Mouse (Mus musculus): ENCODE data around the gene Mroh2a. TPM values are rescaled to one million over a fixed set of nuclear protein-coding genes. Genes with fewer than 3 reads are reported as not detected.

Mroh2a gene
- total RNA-seq, 2 experiments from 2014 or later, result not detected

DNA sequence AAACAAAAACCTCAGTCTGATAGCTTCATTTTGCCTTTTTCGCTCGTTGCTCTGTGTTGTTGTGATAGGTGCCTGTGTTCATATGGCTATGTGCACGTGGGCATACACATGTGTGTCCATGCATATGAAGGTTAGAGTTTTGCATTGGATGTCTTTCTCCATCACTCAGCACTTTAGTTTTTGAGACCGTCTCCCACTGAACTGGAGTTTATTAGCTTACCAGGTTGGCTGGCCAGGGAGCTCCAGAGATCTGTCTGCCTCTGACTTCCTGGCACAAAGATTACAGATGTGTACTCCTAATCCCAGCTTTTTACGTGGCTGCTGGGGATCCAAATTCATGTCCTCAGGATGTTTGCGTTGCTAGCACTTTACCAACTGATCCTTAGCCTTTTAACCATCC, 77.0 kb downstream of the Mroh2a start:
- intact Hi-C loops (cut with DNase I), result no loop called here
- DNase-seq, result no peak

DNA sequence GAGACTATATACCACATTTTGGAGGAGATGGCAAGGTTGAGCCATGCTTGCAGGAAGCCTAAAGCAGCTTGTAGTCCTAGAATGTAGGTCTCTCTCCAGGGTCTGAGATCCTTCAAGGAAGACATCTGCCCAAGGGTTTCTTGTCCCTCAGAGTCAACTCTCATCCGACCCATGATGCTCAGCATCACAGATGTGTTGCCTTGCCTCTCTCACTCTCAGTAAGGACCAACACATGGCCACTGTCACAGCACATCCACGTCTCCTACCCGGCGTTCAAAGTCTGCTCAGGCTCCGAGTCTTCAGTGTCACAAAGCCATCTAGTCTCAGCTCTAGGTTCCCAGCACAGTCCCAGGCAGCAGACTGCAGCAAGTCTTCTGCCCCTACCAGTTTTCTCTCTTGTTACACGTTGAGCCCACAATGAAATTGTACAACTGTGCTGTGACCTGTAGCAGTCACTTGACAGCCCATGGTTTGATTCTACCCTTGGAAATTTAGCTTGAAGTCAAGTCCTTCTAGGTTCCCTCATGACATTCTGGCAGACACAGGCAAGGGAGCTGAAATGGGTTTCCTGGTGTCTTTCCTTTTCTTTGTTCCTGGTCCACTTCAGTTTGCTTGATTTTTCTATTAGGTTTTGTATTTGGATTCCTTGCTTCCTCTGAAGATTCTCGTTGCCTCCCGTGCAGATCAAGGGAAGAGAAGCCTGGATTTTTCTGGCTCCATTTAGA, 77.6 kb downstream of the Mroh2a start:
- intact Hi-C loops (cut with DNase I), result no loop called here
- DNase-seq, result no peak

DNA sequence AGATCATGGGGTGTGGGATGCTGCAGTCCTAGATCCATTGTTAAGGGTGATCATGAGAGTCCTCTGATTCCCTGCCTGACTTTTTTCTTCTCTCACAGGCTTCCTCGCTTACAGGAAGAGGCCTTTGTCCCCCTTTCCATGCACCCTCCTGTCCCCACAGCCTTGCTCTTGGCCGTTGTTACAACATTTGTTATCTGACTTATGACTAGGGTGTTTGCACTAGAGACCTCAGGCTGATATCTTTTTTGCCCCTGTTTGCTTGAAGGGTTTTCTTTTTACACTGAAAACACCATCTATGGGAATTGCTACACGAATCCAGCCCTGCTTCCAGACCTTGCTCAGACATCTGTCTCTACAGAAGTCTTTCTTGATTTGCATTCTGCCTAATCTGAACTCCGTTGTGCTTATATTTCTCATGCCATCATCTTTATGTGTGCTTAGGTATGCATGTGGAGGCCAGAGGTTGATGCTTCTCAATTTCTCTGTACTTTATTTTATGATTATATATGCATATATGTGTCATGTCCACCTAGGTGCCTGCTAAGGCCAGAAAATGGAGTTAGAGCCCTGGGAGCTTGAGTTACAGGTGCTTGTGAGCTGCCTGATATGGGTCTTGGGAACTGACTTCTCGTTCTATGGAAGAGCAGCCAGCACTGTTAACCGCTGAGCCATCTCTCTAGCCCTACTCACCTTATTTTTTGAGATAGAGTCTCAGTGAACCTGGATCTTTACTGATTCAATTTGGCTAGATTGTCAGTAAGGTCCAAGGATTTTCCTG, 78.4 kb downstream of the Mroh2a start:
- intact Hi-C loops (cut with DNase I), result no loop called here
- no peak for DNase-seq

DNA sequence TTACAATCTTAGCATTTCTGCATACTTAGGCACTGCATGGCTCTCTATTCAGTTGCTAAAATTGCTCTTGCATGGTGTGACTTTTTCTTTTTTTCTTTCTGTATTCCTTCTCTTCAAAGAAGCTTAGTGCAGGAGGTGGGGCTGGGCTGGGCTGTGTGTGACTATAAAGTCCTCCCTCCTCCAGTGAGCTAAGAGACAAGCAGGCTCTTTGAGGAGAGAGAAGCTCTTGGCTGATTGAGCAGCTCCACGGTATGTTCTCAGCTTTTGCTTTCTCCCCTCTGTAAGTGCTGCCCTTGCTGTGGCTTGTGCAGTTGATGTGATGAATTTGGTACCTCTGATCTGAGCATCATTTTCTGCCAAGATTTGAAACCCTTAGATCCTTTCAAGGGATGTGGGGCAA, 79.8 kb downstream of the Mroh2a start:
- intact Hi-C loops (cut with DNase I), result no loop called here
- DNase-seq, result no peak

DNA sequence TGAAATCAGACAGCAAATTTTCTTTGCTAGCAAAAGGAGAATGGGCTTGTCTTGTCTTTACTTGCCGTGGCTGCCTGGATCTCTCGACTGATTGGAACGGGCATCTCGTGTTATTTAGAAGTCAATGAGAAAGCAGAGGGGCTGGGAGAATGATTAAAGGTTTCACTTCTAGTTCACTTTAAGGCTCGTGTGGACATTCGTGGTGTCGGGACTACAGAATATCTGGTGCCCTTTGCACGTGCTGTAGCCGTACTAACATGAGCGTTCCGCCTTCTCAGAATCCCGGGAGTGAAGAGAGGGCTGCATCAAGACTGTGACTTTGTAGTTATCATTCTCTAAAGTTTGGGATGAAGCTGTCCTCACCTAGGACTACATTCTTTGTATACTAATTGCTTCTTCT, 80.4 kb downstream of the Mroh2a start:
- intact Hi-C loops (cut with DNase I), result no loop called here
- no peak for DNase-seq

DNA sequence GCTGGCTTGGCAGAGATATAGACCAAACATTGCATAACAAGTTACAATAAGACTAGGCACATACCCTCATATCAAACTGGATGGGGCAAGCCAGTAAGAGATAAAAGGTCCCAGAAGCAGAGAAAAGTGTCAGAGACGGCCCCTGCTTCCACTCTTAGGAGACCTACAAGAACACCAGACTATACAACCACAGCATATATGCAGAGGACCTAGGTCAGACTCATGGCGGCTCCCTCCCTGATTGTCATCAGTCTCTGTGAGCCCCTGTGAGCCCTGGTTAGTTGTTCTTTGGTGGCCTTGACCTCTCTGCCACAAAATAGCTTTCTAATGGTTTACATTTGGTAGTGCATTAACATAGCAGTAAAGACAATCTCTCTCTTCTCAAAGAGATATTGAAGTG, 82.2 kb downstream of the Mroh2a start:
- intact Hi-C loops (cut with DNase I), result no loop called here
- no peak for DNase-seq

DNA sequence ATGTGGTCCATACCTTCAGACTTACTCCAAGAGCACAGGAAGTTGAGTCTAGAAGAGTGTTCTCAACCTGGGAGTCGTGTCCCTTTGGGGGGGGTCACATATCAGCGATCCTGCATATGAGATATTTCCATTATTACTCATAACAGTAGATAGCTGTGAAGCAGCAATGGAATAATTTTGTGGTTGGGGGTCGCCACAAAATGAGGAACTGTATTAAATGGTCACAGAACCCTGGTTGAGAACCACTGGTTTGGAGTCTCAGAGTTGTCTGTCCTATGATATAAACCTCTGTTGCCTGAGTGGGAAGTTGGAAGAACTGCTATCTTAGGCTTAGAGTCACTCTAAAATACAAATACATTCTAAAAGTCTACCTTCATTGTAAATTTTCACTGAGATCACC, 83.1 kb downstream of the Mroh2a start:
- no peak for DNase-seq
- intact Hi-C loops (cut with DNase I), result no loop called here

DNA sequence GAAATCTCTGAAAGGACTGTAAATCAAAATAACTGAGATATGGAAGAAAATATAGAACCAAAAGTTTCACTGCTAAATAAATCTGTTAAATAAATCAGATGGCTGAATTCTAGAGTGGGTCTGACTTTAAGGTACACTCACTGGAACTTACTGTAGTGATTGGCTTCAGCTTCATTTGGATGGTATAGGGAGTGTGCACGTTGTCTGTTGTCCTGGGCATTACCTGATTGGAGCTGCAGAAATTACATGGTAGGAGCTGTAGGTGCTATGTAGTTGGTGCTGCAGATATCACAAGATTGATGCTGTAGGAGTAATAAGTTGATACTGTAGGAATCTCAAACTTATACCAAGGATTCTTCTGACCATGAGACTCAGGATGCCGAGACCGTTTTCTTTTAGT, 83.6 kb downstream of the Mroh2a start:
- intact Hi-C loops (cut with DNase I), result no loop called here
- no peak for DNase-seq

Other genes with a start within 250 kb of the Mroh2a start
- gene Usp40, start 218.4 kb upstream of the Mroh2a start, total RNA-seq (2021), result 10 to 100 TPM in 1 of 2 experiments, 1 to 10 TPM in 1; 7.1 to 10.0 TPM
- gene Ugt1a10, start 171.6 kb upstream of the Mroh2a start, total RNA-seq (2021), result not detected
- gene Ugt1a9, start 156.2 kb upstream of the Mroh2a start, total RNA-seq (2021), result not detected
- not detected for gene Ugt1a8, start 139.2 kb upstream of the Mroh2a start, total RNA-seq (2021)
- gene Ugt1a7c, start 131.9 kb upstream of the Mroh2a start, total RNA-seq (2021), result under 1 TPM; 0.33 to 0.54 TPM
- gene Ugt1a6b, start 123.7 kb upstream of the Mroh2a start, total RNA-seq (2021), result under 1 TPM; 0.43 to 0.74 TPM
- 1 to 10 TPM in 1 of 2 experiments, under 1 TPM in 1; 0.64 to 1.0 TPM for gene Ugt1a6a, start 92.2 kb upstream of the Mroh2a start, total RNA-seq (2021)
- under 1 TPM in 1 of 2 experiments, not detected in 1; 0.22 TPM for gene Ugt1a5, start 61.0 kb upstream of the Mroh2a start, total RNA-seq (2021)
- not detected for gene Ugt1a2, start 26.4 kb upstream of the Mroh2a start, total RNA-seq (2021)
- gene Dnajb3, start 21.2 kb upstream of the Mroh2a start, total RNA-seq (2021), result not detected
- gene Ugt1a1, start 15.0 kb upstream of the Mroh2a start, total RNA-seq (2021), result not detected
- 1 to 10 TPM; 7.3 to 8.1 TPM for gene Hjurp, start 50.6 kb downstream of the Mroh2a start, total RNA-seq (2021)
- gene Trpm8, start 50.7 kb downstream of the Mroh2a start, total RNA-seq (2021), result not detected
- gene Spp2, start 180.0 kb downstream of the Mroh2a start, total RNA-seq (2021), result not detected

Data from gastrocnemius, postnatal 36 days (tissue).